Mouse (Mus musculus) E14TG2a.4 (cell line): Measurements from ENCODE around the gene AC161166.1.

Source experiments
- CTCF ChIP-seq: conservative IDR thresholded peaks from 2 replicates; pipeline ENCODE4 v1.5.1; 2014; ENCODE audit warnings: low read length
- POU5F1 ChIP-seq: IDR thresholded peaks from 2 replicates; pipeline ENCODE4 v1.6.1; 2014; ENCODE audit warnings: low read length, borderline replicate concordance

DNA sequence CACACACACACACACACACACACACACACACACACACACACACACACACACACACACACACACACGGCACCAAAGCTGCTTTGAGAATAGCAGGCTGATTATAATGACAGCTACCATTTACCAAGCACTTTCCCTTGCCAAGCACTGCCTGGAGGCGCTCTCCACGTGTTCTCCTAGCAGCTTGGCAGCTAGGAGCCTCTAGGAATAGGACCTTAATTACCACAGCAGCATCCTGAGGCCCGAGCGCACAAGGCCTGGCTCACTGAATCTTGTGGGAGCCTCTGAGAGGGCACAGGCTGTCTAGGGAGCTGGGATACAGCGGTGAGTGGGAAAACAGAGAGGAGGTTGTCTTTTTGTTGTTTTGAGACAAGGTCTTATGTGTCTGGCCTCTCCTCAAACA is 5.4 kb upstream of the AC161166.1 start:
- TF ChIP-seq CTCF: no peak
- TF ChIP-seq POU5F1: no peak
